Mouse (Mus musculus): ENCODE results near the gene Stpg2. TPM values are rescaled to one million over a fixed set of nuclear protein-coding genes. Genes with fewer than 3 reads are reported as not detected.

Gene Stpg2
- polyA plus RNA-seq, 1 experiment: not detected

GRCm38 (mm10) chr3:139709794-139710193, 504.3 kb downstream of the Stpg2 start:
- no peak overlapping the region for H3K27ac ChIP-seq (ENCODE audit: insufficient read depth, low read depth, low read length)
- TF ChIP-seq CTCF (IDR thresholded peaks at IDR 0.05; ENCODE audit: low read depth, low read length): no peak
- no peaks in the 10 kb centered on the region for H3K4me1 ChIP-seq (ENCODE audit: control insufficient read depth, insufficient read depth, low read length)
- no peak overlapping the region for H3K4me3 ChIP-seq (ENCODE audit: insufficient read depth, low read length)

DNA sequence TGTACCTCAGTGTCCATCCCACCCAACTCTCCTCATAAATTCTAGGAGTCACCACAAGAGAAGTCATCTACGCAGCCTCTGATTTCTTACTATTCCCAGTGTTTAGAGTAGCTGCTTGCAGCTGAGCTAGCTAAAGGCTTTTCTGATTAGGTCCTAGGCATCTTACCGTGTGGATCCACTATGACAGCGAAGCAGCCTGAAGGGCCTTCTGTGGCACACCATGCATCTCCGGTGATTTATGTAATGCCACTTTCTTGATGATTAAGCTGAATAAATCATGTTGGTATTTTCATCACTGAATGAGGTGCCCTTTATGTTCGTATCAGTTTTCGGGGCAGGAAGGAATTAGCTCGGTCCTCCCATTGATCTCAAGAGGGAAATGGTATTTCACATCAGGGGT, 523.3 kb downstream of the Stpg2 start:
- H3K4me3 ChIP-seq (ENCODE audit: insufficient read depth, low read length): no peak overlapping the region
- TF ChIP-seq CTCF (IDR thresholded peaks at IDR 0.05; ENCODE audit: low read depth, low read length) (no peak), POLR2A (IDR thresholded peaks at IDR 0.05; ENCODE audit: borderline replicate concordance, low read depth, low read length) (no peak)
- H3K4me1 ChIP-seq (ENCODE audit: control insufficient read depth, insufficient read depth, low read length): no peaks in the 10 kb centered on the region
- no peak overlapping the region for H3K27ac ChIP-seq (ENCODE audit: insufficient read depth, low read depth, low read length)

GRCm38 (mm10) chr3:139729248-139729647, 523.8 kb downstream of the Stpg2 start:
- H3K4me1 ChIP-seq (ENCODE audit: control insufficient read depth, insufficient read depth, low read length): no peaks in the 10 kb centered on the region
- H3K27ac ChIP-seq (ENCODE audit: insufficient read depth, low read depth, low read length): no peak overlapping the region
- TF ChIP-seq POLR2A (IDR thresholded peaks at IDR 0.05; ENCODE audit: borderline replicate concordance, low read depth, low read length) (no peak), CTCF (IDR thresholded peaks at IDR 0.05; ENCODE audit: low read depth, low read length) (no peak)
- H3K4me3 ChIP-seq (ENCODE audit: insufficient read depth, low read length): no peak overlapping the region

DNA sequence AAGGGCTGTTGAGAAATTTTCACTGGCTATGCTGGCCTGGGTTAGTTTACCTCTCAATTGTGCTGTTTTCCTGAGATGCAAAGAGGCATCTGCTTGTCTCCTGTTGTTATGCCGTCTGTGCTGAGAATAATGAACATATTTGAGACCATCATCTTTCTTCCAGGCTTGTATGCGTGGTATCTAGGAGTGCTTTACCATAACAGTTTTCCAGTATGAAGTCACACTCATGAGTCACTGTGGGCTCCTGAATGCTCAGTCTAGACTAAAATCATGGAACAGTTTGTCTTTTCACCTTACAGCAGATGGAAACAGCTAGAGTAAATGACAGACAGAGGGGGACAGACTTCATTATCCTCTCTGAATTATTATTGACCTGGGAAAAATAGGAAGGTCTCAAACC, 527.7 kb downstream of the Stpg2 start:
- TF ChIP-seq CTCF (IDR thresholded peaks at IDR 0.05; ENCODE audit: low read depth, low read length) (no peak), POLR2A (IDR thresholded peaks at IDR 0.05; ENCODE audit: borderline replicate concordance, low read depth, low read length) (no peak)
- H3K27ac ChIP-seq (ENCODE audit: insufficient read depth, low read depth, low read length): no peak overlapping the region

GRCm38 (mm10) chr3:139739388-139739787, 533.9 kb downstream of the Stpg2 start:
- H3K4me1 ChIP-seq (ENCODE audit: control insufficient read depth, insufficient read depth, low read length): no peaks in the 10 kb centered on the region
- no peak overlapping the region for H3K27ac ChIP-seq (ENCODE audit: insufficient read depth, low read depth, low read length)

More for the DNA sequence above, 527.7 kb downstream of the Stpg2 start:
- Histone ChIP-seq H3K4me1 (ENCODE audit: control insufficient read depth, insufficient read depth, low read length) (no peaks in the 10 kb centered on the region), H3K4me3 (ENCODE audit: insufficient read depth, low read length) (no peak overlapping the region)

More at GRCm38 (mm10) chr3:139739388-139739787, 533.9 kb downstream of the Stpg2 start:
- TF ChIP-seq CTCF (IDR thresholded peaks at IDR 0.05; ENCODE audit: low read depth, low read length) (no peak), POLR2A (IDR thresholded peaks at IDR 0.05; ENCODE audit: borderline replicate concordance, low read depth, low read length) (no peak)
- no peak overlapping the region for H3K4me3 ChIP-seq (ENCODE audit: insufficient read depth, low read length)

Other genes with a start within 250 kb of the Stpg2 start
- 91.4 and 98.9 TPM in 2 replicates for gene Rap1gds1, start 130.5 kb upstream of the Stpg2 start, polyA plus RNA-seq (2012; ENCODE audit: insufficient read depth, insufficient read length, missing spikeins)